Mouse (Mus musculus): ENCODE measurements at regions not wholly inside any gene's neighbourhood (a gene's known extent, or its start where the extent isn't known, plus 50 kb on each side); places are given as distances from the start of the nearest gene placed in this dataset.
A peak's percentile ranks its signal among the peaks of the same experiment; 100 is the strongest.

GRCm38 (mm10) chr13:10741391-10741790 is 380.7 kb upstream of the Chrm3 start:
- no peak for DNase-seq (ENCODE audit: low read depth, low spot score)

GRCm38 (mm10) chr13:10725745-10726171 is 365.1 kb upstream of the Chrm3 start:
- peak; percentile 7 for DNase-seq (ENCODE audit: low read depth, low spot score)

DNA sequence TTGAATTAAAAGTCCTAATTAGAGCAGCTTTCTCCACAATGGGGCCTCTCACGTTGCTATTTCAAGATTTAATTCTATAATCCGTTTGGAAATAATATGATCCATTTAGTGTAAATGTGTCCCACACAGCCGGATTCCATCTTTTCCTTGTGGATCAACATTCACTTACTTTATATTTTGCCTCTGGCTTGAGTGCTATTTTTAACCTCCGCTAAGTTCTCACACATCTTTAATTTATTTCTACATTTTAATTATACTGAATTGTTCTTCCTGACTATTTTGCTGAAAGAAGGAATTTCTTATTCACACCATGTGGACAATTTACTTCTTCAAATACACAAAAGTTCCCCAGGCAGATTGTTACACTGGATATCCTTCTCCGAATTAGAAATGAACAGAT is 364.7 kb upstream of the Chrm3 start:
- no peak for DNase-seq (ENCODE audit: low read depth, low spot score)

DNA sequence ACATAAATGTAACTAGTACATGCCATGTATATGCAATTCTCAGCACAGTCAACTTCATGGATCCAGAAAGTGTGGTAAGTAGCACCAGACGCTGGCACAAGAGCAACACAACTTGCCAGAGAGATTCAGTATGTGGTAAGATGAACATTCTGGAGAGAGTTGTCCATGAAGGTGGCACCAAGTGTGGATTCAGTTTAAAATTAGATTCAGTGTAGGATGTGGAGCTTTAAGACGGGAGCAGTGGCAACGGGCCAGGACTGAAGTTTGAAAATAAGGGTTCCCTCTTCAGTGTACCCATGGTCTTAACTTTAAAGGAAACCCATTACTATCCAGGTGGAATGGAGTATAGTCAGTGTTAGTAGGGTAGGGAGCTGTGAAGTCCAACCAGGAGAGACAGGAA is 360.0 kb upstream of the Chrm3 start:
- no peak for DNase-seq (ENCODE audit: low read depth, low spot score)

DNA sequence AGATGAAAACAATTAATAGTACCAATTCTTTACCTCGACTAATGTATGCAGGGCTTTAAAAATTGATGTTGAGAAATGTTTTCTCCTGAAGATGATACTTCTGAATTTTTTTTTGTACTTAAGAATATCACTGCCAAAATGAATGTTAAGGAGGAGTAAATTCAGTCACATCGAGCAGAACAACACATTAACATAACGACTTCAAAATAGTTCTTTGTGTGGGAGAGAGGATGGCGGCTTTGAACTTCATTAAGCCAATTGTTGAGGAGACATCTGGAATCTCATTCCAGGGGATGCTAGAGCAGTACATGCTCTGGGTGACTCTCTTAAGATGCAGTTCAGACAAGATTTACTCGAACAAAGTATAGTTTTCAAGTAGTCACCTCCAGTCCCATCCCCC is 350.8 kb upstream of the Chrm3 start:
- DNase-seq (ENCODE audit: low read depth, low spot score), result no peak

DNA sequence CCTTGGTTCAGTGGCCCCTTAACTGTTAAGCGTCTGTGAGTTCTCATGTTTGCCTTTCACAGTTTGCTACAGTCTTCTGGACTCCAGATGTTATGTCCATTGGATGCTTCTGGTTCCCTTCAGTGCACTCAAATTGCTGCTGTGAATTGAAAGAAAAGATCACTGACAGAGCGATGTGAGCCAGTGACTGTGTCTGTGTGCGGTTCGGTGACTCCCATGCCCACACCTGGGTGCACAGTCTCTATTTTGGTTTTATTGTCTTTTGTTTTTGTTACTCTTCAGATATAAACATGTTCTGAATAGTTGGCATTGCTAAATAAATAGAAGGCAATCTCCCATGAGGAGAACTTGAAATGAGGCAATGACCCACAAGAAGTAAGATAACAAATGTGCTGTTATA is 350.3 kb upstream of the Chrm3 start:
- no peak for DNase-seq (ENCODE audit: low read depth, low spot score)

DNA sequence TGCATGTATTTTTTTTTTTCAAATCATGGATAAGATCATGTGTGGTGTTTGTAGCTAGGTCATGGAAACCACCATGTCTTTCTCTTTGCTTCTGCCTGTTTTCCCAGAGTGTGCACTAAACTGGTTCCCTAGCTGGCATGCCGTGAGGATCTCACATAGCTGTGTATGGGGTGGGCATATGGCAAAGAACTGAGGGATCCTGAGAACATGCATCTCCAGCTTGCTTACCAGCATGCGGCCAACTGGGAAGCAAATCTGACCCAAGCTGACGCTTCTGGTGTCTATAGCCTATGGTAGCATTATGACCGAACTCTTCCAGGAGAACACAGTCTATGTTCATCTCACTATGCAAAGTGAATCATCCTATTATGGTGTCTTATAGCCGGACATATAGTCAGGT is 336.5 kb upstream of the Chrm3 start:
- no peak for DNase-seq (ENCODE audit: low read depth, low spot score)

- no peak for DNase-seq (ENCODE audit: low read depth, low spot score)
Observed at GRCm38 (mm10) chr13:10696181-10696977, 335.7 kb upstream of the Chrm3 start.

DNA sequence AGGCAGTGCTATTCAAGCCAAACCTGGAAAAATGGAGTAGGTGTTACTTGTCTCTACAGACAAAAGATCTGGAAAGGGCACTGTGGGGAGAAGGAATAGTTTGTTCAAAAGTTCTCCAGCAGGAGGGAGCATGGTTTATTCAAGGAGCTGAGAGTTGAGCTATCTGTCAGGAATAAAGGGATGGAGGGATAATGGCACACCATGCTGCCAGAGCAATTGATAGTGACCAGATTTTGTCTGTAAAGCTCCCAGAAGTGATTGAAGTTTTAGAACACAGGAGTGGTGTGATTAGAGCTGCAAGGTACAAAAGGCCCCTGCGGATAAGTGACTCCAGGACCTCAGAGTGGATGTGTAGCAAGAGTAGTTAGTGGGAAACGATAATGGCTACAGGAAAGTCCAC is 330.7 kb upstream of the Chrm3 start:
- DNase-seq (ENCODE audit: low read depth, low spot score), result peak; percentile 3

DNA sequence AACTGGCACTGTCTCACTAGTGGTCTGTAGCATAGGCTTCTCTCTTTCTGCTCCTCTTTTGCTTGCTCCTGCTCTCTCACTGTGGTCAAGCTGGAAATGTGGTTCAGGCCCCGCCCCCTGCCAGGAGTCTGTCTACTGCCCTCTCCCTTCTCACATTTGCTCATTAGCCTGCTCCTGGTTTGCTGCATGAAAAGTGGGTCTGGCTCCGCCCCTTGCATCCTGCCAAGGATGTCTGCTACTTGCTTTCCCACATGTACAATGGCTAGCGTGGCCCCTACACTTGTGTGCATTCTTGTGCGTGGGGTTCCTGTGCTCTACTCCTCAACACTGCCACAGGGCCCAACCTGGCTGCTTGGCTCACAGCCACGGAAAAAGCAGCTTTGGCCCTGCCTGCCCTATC is 326.7 kb upstream of the Chrm3 start:
- peak; percentile 12 for DNase-seq (ENCODE audit: low read depth, low spot score)

- DNase-seq (ENCODE audit: low read depth, low spot score), result no peak
Observed at GRCm38 (mm10) chr13:10654086-10654422, 293.4 kb upstream of the Chrm3 start.

- no peak for DNase-seq (ENCODE audit: low read depth, low spot score)
Observed at GRCm38 (mm10) chr13:10653376-10654085, 292.9 kb upstream of the Chrm3 start.

DNA sequence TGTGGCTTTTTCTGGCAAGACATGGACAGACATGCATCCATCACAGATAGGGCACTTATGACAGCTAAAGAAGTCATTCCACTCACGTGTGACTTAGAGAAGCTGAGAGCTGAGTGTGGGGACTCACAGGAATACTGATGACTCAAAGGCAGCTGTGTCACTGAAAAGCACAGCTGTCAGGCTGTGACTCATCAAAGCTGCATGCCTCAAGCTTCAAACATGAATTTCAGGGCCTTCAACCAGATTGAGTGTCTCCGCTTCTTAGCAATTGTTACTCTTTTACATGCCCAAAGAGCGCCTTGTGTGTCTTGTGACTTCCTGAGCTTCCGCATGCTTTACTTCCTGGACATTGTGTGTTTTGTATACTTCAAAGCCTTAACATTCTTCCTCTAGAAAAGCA is 276.2 kb upstream of the Chrm3 start:
- peak; percentile 23 for DNase-seq (ENCODE audit: low read depth, low spot score)

- DNase-seq (ENCODE audit: low read depth, low spot score), result no peak
Observed at GRCm38 (mm10) chr13:10630467-10630866, 269.8 kb upstream of the Chrm3 start.

DNA sequence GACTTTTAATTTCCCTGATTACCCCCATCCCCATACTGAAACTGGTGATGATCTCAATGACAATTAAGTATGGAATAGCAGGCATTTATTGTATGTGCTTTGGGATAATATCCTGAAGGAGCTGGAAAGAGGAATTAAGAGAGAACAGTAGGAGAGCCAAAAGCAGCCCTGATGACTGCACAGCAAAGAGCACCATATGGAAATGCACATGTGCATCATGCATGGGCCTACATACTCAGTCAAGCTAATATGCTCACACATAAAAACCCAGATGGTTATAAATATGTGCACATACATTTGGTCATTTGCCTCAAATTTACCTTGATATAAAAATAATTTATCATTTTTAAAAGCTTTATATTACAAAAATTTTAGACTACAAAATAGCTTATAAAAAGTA is 259.0 kb upstream of the Chrm3 start:
- DNase-seq (ENCODE audit: low read depth, low spot score), result no peak

DNA sequence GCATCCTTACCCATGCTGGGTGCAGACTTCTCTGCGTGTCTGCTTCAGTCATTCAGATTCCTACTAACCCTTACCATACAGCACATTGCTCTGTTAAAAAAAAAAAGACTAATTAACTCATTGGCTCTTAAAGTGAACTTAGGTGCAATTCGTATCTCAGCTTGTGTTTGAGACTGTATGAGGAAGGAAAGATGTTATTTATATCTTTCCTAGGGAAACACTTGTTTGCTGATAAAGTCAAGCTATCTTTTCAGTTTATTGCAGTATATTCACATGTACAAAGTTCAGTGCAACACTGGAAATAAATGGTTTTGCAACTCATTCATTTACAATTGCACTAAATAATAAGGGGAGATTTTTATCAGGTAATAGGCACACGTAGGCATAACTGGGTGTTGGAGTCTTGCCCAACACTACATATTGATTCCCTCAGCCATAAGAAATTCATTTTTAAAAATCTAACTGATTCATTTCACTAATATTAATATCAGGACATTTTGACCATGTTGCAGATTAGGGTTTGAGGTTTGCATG is 257.8 kb upstream of the Chrm3 start:
- DNase-seq (ENCODE audit: low read depth, low spot score), result no peak

DNA sequence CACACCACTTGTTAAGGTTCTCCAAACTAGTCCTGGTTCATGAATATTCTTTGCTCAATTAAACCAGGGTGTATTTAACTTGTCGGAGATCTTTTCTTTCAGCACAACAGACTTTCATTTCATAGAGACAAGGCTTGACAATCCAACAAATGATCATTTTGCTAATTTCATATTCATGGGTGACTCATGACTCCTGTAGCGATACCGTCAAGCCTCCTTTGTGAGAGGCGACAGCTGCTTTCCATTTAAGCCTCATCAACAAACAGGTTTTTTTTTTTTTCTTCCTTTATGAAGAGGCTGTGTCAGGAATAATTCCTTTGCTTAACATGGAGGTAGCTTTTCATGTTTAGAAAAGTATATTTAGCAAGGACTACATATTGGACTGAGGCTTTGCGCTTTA is 214.3 kb upstream of the Chrm3 start:
- no peak for DNase-seq (ENCODE audit: low read depth, low spot score)

DNA sequence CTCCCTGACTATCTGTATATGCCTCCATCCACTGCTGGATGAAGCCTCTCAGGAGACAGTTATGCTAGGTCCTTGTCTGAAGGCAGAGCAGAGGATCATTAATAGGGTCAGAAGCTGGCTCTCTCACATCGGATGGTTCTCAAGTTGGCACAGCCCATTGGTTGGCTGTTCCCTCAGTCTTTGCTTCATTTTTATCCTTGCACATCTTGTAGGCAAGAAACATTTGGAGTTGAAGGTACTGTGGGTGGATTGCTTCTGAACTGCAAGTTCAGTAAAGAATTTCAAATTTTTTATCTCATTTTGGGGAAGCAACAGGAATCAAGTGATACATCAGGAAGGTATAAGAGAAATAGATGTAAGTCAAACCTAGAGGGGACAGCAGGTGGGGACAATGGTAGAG is 206.2 kb upstream of the Chrm3 start:
- DNase-seq (ENCODE audit: low read depth, low spot score), result no peak

- DNase-seq (ENCODE audit: low read depth, low spot score), result no peak
Observed at GRCm38 (mm10) chr13:10557559-10557958, 196.9 kb upstream of the Chrm3 start.

DNA sequence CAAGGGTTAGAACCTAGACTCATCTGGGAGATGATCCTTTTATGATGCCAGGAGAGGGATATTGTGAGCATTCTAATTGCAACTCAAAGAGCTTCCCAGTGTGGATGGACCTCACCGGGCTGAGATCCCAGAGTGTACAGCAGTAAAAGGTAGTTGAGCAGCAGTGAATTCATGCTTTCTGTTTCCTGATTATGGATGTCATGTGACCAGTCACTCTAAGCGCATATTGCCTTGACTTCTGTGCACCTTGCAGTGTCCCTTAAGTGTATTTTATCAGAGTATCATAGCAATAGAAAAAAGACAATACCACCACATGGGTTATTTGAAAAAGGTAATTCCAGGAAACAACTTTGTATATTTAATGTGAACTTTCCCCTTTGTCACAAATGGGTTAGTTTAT is 193.9 kb upstream of the Chrm3 start:
- DNase-seq (ENCODE audit: low read depth, low spot score), result no peak

GRCm38 (mm10) chr13:10542723-10543122 is 182.1 kb upstream of the Chrm3 start:
- no peak for DNase-seq (ENCODE audit: low read depth, low spot score)

DNA sequence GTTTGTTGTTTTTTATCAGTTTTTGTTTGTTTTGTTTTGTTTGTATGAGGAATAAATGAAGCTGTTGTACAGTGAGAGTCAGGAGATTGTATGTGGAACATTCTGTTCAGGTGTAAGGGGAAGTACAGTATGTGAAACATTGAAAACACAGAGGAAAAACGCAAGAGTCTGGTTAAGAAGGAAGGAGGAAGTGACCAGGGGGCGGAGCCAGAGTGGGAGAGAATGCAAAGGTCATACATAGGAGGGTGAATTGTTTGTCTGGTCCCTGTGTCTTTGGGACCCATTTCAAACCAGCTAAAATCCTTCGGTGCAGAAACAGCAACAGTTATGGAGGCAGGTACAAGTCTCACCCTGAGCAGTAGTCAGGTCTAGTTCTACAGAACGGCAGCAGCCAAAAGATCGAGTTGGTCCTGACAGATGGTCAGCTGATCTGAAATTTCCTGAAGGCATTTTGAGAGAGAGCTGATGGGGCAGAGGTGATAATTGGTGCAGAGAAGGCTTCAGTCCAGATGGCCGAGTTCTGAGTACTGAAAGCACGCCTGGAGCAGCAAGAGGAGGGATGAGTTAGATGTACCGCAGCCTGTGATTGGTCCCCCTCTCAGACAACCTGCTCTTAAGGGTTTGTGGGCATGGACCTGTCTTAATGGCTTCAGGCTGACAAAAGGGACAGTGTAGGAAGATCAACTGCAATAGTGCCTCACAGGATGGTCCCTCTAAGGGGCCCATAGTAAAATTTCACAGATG is 179.7 kb upstream of the Chrm3 start:
- no peak for DNase-seq (ENCODE audit: low read depth, low spot score)

Measured in R1 (cell line).